Mouse (Mus musculus) erythroid progenitor cell, adult 5-6 weeks (primary cell): ENCODE data around the gene Cds2. TPM values are rescaled to one million over a fixed set of nuclear protein-coding genes. Genes with fewer than 3 reads are reported as not detected.
"Not testable (repeated sequence)": the region's sequence is repeated elsewhere in the genome, so short reads cannot be mapped to it uniquely, and the experiment has no call there.

Source experiments
- ATAC-seq: replicated peaks from 2 replicates; pipeline ENCODE4 v1.8.0; 2016; ENCODE audit warnings: moderate number of reproducible peaks, mild to moderate bottlenecking, moderate TSS enrichment, inconsistent platforms; ENCODE audit not compliant: poor library complexity, low FRiP score, severe bottlenecking
- total RNA-seq, 2 experiments: library from RNA; stranded (forward) in 1 of 2; stranded (reverse) in 1 of 2; fragments of 150-400 nt in 1 of 2; fragments of 186-747, 209-891 nt in 1 of 2; gene quantifications; 2 replicates each; pipeline versions ENCODE4 v1.2.3 to v1.2.4; 2015 to 2017; ENCODE audit warnings: low replicate concordance in 2 of 2

The Cds2 gene
- total RNA-seq, 2 experiments from 2014 or later: 7.9 to 12.6 TPM

DNA sequence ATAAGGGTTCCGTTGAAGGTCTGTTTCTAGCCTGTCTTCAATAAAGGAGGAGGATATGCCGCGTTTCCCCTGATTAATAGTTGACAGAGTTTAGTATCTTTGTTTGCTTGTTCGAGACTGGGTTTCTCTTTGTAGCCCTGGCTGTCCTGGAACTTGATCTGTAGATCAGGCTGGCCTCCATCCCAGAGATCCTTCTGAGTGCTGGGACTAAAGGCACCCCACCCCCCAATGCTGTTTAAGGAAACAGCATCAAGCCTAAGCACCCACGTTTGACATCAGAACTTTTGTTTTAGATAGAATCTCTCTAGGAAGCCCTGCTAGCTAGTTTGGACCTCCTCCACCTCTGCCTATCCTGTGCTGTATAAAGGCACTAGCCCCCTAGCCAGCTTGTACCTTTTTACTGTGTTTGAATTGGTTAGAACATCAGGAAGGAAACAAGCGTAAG is 1.3 kb downstream of the Cds2 start:
- ATAC-seq: no peak

DNA sequence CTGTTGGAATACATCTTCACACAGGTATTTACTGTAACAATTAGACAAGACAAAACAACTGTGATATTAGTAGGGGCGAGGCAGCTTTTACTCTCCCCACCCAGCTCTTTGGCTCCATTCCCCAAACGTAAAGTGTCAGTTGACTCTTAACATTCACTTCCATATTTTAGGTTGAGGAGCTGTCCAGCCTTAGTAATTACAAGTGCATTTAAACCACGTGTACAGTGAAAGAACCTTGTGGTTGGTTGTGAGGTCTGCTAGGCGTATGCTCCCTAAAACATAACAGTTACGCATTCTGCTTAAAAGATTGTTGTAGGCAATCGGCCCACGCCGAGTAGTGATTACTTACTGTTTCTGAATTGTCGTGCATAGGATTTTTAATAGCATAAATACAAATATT is 2.2 kb downstream of the Cds2 start:
- ATAC-seq: no peak

DNA sequence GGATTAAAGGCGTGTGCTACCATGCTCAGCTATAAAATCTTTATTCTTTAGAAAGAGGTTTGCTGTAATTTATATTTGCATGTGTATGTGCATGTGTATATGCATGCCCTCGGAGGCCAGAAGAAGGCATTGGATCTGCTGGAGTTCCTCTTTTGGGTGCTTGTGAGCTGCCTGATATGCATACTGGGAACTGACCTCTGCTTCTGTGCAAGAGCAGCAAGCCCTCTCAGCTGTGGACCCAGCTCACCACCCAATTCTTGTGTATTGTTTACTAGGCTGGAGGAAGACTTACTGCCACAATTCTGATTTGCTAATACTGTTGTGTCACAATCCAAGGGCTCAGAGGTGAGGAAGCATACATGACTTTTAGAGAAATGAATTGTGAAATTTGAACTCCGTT is 3.1 kb downstream of the Cds2 start:
- no peak for ATAC-seq

DNA sequence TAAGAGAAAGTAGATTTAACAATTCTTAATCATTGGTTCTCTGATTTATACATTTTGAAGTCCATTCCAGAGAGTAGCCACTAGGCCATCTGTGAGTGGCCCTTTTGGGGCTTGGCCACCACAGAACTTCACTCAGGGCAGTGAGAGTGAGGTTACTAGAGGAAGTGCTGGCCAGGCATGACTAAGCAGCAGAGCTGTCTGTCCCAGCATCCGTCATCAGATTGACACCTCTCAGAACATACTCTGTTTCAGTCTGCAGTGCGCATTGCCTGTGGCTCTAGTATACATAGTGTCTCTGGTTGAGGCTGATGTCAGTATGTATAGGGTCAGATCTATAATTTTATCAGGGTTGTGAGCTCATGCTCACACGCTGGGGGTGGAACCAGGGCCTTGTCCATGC is 6.3 kb downstream of the Cds2 start:
- ATAC-seq: no peak

DNA sequence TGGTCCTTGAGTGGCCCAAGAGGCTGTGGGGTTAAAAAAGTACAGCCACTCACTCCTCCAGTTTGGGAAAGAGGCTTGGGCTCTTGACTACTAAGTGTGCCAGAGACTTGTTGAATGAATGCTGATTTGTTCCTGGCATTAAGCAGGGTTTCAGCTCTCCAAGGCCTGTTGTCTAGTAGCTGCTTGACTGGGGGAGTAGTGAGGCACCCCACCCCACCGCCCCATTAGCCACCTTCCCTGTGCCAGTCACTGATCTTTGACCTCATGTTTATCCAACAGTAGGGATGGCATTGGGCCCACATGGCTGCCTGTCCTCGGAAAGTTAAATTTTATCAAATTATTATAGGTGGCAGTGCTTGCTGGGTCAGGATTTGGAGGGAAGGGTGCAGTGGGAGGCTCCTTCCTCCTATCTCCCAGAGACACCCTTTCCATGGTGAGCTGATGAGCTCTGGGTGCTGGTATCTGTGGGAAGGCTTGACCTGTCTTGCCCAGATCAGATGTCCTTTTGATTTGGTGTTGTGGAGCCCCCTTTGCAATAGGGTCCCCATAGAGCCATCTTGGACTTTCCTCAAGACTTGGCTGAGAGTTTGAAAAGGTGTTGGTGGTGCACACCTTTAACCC is 7.5 kb downstream of the Cds2 start:
- ATAC-seq: no peak

DNA sequence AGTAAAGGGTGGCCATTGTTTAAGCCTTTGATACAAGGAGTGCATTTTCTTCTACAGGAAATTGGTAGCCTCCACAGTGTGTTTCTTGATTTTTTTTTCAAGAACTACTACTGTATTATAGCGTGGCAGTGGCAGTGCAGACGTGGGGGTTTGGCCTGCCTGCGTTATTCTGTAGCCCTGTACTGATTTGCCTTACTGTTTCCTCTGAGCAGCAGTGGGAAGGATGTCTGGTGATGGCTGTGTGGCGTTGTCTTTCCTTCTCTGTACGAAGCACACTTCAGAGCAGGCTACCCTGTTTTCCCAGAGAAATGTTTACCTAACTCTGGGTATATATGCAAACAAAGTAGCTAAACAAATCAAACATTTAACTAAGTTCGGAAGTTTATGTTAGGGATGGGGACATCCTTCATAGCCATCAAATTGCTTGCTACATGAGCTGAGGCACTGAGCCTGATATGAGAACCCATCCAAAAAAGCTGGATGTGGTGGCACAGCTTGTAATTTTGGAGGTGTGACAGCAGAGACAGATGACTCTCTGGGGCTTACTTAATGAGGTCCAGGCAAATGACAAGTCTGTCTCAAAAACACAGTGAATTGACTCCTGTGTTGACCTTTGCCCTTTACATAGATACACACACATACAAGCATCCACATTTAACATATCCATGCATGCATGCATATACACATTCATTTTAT is 9.9 kb downstream of the Cds2 start:
- ATAC-seq: no peak

DNA sequence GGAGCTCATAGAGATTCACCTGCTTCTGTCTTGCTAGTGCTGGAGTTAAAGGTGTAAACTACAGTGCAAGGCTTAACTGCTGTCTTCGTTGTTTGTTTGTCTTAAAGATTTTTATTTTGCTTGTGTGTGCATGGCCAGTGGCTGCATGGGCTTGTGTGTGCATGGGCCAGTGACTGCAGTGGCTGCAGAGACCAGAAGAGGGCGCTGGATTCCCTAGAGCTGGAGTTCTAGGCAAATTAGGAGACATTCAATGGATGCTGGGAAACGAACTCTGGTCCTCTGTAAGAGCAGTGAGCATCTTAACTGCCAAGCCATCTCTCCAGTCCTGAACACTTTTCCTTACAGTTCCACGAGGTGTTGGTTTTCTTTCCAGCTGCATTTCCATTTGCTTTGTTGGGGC is 12.6 kb downstream of the Cds2 start:
- no peak for ATAC-seq

DNA sequence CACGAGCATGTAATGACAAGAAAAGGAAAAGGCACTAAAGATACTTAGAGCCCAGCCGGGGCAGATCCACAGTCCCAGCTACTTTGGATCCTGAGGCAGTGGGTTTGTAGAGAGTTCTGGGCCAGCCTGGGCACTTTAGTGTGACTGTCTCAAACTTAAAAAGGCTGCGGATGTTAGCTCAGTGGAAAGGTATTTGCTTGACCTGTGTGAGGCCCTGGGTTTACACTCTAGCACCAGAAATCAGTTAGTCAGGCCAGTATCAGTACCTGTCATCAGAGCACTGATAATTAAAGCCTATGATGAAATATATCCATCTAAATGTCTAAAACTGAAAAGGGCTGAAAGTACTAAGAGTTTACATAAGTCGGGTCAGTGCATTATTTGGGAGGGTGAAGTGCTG is 13.3 kb downstream of the Cds2 start:
- no peak for ATAC-seq

DNA sequence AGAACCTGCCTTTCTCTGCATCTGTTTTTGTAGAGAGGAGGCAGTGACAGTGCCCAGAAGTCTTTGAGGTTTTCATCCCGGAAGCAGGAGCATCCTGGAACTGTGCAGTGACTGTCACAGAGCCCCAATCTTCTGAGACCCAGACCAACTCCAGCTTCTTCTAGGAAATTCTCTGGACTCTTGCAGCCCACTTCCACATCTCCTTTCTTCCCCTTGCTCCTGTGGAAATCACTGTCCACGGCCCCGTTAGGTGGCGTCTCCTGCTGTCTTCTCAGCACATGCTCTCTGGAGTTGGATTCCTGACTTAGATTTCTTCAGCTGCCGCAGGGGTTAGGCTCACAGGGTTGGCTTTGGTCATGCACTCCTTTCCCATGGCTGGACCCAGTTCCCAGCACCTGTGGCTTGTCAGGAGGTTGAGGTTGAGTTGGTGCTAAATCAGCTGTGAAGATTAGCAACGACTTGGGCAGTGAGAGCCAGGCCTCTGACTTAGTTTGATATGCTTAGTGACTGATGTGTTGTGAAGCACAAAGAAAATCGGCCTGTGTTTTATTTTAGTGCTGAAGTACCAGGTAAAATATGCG is 15.4 kb downstream of the Cds2 start:
- no peak for ATAC-seq

DNA sequence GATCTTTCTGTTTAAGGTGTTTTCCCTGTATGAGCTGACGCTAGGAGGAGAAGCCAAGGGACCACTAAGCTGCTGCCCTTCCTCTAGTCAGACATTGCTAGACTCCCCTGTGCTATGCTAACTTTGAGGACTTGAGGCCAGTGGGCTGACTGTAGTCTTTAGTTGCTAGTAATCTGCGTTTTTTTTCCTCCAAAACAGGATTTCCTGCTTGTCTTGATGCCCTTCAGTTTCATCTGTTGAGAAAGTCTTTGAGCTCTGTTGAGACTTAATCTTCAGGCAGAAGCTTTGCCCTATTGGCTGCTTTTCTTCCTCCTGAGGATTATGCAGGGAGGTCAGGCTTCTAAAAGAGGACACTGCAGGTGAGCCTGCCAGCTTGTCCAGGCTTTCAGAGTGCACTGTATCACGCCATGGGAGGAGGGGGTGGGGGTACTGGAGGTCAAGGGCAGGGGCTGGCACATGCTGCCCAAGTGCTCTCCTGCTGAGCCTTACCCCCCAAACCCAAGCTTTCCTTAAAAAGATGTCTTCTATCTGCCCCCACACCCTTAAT is 16.5 kb downstream of the Cds2 start:
- ATAC-seq: no peak

DNA sequence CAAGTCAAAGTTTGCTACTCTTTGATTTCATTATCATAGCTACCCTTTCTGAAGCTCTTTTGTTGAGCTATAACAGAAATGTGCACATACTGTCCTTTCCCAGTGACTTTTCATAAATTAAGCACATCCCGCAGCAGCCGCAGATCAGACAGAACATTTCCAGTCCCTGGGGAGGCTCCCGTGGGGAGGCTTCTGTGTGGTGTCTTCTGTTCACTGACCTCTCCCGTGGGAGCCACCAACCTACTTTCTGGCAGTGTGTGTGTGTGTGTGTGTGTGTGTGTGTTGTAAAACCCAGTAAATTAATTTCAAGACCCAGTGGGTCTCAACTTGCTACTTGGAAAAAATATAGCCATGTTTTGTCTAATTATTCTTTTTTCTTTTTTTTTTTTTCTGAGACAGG is 17.0 kb downstream of the Cds2 start:
- ATAC-seq: no peak

DNA sequence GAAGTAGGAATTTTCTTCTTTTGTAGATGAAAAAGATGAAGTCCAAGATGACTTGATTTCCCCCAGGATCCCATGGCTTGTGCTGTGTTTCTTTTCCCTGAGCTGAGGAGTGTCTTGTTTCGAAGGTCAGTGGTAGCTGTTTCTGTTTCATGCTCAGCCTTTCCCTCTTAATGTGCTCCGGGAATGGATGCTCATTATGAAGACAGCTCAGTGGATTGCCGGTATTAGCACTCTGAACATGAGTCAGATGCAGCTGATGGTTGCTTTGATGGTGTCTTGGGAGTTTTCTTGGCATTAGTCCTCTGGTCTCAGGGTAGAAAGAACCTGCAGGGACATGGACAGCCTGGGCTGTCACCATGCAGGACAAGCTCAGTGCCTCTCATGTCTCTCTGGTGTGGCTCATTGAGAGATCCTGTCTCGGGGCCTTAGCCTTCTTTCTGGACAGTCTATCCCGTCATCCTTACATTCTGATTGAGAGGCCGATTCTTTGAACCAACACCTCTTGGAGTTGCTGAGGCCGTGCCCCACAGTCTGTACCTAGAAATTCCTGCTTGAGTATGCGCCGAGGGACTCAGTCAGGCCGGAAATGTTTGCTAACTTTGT is 17.7 kb downstream of the Cds2 start:
- no peak for ATAC-seq

DNA sequence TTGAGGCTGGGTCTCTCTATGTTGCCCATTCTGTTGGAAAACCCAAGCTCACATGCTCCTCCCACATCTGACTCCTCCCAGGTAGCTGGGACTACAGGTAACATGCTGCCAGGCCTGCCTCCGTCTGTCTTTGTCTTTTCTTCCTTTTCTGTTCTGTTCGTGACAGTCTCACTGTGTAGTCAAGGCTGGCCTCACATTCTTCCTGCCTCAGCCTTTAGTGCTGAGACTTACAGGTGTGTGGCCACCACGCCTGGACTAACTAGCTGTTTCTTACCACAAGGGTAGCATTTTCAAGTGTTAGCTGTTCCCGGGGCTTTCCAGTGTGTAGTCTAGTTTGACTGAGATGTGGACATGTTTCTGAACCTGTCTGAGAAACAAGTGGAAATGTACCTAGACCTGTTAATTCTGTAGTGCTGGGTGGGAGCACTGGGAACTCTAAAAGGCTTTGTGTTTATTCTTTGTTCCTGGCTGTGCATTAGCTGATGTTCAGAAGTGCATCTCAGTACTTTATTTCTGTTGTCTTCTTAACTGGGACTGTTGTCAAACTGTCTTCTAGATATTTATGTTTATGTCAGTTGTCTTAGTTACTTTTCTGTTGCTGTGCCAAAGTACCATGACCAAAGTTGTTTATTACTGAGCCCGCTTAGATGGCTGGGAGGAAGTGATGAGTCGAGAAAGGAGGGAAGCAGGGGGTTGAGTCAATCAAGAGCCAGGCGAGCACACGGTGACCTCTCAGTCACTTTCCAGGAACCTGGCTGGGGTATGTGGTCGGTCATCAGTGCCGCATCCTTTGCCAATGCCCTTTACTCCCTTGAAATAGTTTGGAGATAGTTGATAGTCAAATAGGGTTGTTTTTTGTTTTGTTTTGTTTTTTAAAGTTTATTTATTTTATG is 18.9 kb downstream of the Cds2 start:
- ATAC-seq: no peak

DNA sequence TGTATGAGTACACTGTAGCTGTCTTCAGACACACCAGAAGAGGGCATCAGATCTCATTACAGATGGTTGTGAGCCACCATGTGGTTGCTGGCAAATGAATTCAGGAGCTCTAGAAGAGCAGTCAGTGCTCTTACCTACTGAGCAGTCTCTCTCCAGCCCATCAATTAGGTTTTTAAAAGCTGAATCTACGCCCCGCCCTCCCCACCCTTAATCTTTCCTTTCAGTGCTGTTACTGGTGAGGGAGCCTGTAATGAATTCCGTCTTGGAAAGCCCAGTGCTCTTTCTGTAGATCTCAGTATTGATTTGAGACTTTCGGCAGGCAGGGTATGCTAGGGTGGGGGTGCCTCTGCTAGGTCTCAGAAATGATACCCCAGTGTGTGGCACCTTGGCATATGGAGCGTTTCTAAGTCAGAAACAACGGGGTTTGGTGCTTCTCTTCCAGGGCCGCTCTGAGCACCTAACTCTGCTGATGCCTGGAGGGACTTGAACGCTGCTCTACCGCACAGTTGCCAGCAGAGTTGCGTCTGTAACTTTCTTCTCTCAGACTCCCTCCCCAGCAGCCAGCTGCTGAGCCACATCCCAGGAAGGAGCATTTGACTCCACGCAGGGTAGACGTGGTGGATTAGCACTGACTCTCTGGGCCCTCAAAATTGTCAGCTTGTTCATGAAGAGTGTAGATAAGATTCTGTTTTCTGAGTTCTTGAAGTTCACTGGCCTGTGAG is 19.7 kb downstream of the Cds2 start:
- no peak for ATAC-seq

DNA sequence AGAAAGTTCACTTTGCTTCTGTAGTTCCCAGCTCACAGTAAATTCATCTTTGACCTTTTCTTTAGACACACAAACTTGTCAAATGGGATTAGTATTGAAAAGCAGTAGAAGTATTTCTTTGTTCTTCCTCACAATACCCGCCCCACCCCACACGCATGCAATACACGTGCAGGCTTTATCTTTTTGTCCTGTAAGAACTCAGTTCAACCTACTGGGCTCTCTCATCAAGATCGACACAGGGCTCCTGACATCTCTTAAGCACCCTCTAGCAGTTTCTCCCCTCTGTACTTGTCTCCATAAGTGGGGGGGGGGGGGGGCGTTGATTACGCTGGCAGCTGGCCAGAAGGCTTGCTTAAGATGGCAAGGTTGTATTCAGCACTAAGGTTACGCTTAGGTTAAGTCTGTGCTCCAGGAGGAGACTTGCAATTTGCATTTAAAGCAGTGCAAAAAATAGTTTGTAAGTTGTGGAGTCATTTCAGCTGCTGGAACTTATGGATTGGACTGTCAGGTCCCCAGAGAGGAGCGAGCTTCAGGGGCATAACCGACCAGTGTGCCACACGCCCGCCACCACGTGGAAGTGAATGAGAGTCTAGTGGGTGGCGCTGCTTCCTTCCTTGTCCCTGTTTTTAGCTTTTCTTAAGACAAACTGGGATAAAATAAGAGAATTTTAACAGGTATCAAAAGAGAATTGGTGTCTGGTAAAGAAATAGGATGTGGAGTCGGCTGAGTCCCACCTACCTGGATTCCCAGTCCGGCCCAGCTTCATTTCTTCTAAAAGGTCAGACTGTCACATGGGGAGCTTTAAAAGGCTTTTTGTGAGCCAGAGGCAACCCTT is 20.5 kb downstream of the Cds2 start:
- ATAC-seq: no peak

DNA sequence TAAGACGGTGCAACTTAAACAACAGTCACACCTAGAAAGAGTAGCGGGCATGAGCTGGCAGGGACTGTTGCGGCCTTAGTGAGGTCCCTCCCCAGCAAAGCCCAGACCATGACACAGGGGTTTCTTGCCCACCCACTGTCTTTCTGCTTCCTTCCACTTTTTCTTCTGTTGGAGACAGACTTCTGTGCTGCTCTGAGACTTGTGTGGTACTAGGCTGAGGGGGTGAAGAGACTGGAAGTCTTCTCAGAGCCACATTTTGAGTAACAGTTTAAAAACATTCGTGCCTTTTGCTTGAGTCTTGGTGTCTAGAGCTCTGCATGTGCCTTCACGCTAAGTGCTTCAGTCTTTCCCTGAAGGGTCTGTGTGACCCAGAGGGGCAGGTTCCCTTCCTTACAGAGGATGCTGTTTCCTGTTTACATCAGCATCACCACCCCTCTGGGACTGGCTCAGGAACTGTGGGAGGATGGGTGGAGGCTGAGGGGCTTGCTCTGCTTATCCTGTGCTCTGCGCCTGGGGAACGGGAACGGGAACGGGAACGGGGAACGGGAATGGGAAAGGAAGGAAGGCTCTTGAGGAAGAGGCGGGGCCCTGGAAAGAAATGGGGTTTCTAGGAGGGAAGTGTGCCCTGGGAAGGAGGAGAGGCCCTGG is 21.7 kb downstream of the Cds2 start:
- no peak for ATAC-seq

DNA sequence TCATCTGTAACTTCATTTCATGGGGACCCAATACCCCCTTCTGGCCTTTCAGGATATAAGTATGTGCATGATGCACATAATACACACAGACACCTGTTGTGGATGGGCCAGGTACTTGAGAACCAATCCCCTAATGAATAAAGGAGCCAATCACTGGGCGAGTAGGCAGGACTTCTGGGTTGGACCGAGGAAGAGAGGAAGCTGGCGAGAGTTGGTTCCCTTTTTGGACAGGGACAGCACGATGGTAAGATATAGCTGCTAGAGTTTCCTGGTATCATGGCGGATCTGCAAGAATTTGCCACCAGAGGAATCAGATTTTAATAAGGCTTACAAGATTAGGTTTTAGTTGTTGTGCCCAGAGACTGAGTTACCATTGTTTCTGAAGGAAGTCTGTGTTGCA is 22.8 kb downstream of the Cds2 start:
- not testable (repeated sequence) for ATAC-seq
